Mouse (Mus musculus) T-helper 17 cell (primary cell): ENCODE data around the gene Ptprg.

ENCODE experiments used
- in situ Hi-C, 2 experiments: fragments of 300-600 bp; cut with MboI, MseI; formaldehyde crosslinking; loops; 1 replicate in 1 of 2; 2 replicates in 1 of 2; pipeline ENCODE4 v1.15.1; 2025; ENCODE audit warnings: high pct_unique_total_duplicates in 2 of 2

The Ptprg gene

DNA sequence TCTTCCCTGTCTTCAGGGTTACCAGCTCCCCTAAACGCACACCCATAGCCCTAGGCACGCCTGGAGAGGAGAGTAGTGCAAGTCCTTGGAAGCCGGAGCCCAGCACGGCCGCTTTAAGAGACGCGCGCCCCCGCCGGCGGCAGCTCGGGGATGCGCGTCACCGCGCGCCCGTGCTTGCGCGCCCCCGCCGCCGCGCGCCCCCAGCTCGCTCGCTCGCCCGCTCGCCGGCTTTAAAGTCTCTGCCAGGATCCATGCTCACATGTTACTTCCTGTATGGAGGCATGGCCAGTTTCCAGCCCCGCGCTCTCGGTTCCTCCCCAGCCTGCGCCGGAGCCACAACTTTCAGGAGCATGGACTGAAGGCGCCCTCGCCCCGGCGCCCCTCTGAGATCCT, at the start of gene Ptprg:
TSS of gene Ptprg (plus strand) at position 260 of the 393 bp plus-strand sequence.
- in situ Hi-C loops: loop anchor here in 1 of 2 experiments (10.0 kb wide), 1 partner anchor 1182 kb away; no protein-coding TSS in a partner anchor

- in situ Hi-C loops: no loop called here
Observed at GRCm38 (mm10) chr14:11503803-11504365, 49.4 kb upstream of the Ptprg start.

DNA sequence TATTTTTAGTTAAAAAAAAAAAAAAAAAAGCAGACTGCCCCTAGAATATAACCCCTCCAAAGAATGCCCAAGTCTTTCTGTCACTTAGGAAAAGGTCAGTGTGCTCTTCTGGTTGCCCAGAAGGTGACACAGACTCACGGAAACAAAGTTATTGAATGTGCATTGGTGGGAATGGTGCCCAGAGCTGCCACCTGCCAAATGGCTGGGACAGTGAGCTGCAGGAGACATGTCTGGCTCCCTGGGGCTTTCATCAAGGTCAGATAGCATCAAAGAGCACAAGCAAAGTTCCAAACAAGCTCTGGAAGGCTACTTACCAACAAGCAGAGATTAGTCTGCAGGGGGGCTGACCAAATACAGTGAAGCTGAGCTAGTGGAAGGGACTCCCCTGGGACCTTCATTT, 43.2 kb upstream of the Ptprg start:
- in situ Hi-C loops: no loop called here

- in situ Hi-C loops: no loop called here
Observed at GRCm38 (mm10) chr14:11519171-11519570, 34.2 kb upstream of the Ptprg start.

DNA sequence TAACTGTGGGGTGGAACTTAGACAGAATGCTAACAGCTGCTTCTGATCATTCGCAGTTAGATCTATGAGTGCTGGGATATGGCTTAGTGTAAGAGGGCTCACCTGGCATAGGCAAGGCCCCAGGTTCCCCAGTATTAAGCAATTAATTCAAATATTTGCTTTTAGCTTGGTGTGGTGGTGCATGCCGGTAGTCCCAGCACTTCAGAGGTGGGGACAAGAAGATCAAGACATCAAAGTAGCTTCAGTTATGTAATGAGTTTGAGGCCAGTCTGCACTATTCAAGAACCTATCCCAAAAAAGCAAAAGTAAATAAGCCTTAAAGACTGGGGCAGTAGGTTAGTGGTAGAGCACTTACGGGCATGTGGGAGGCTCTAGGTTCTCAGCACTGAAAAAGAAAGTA, 30.3 kb upstream of the Ptprg start:
- in situ Hi-C loops: loop anchor here in 1 of 2 experiments (10.0 kb wide), 2 partner anchors 1332 to 1772 kb away; no protein-coding TSS in a partner anchor

DNA sequence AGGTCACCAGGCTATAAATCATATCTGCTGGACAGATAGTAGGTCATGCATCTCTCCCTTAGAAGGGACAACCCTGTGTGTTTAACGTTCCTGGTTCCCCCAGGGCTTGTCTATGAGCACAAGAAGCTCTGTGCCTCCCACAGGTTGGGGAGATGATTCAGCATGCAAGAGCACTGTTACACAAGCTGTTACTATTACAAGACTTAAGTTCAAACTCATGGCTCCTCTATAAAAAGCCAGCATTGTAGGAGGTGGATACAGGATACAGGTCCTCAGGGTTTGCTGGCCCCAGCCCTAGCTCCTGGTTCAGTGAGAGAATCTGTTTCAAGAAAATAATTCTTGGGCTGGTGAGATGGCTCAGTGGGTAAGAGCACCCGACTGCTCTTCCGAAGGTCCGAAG, 23.7 kb upstream of the Ptprg start:
- in situ Hi-C loops: loop anchor here in 1 of 2 experiments (10.0 kb wide), 2 partner anchors 1325 to 1765 kb away; no protein-coding TSS in a partner anchor

GRCm38 (mm10) chr14:11534456-11534855, 18.9 kb upstream of the Ptprg start:
- in situ Hi-C loops: no loop called here

DNA sequence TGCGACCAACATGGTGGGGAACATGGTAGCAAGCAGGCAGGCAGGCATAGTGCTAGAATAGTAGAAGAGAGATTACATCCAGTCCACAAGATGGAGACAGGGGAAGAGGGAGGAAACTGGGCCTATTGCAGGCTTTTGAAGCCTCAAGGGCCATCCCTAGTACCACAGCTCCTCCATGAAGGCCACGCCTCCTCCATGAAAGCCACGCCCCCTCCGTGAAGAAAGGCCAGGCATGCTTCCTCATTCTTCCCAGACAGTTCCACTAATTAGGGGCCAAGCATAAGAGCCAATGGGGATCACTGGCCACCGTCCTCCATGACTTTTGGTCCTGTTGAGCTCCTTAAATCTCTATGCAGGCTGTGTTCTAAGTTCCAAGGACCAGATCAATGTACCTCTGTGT, 17.2 kb upstream of the Ptprg start:
- in situ Hi-C loops: no loop called here

DNA sequence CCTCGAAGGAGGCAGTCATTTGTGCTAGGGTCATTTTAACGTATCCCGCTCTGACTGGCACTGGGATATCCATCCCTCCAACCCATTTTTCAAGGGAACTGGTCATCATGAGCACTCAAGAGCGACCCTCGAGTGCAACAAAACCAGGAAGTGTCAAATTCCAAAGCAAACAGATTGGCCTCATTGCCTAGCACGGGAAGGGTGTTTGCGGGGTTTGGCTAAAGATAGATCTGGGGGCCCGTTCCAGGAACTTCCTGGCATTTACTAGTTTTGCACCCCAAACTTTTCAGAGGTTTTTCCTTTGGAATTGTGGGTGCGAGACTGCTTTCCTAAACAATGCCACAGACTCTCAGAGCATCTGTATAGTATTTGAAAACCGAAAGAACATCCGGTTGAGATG, 1.4 kb upstream of the Ptprg start:
- in situ Hi-C loops: loop anchor here in 1 of 2 experiments (10.0 kb wide), 1 partner anchor 1183 kb away; no protein-coding TSS in a partner anchor

DNA sequence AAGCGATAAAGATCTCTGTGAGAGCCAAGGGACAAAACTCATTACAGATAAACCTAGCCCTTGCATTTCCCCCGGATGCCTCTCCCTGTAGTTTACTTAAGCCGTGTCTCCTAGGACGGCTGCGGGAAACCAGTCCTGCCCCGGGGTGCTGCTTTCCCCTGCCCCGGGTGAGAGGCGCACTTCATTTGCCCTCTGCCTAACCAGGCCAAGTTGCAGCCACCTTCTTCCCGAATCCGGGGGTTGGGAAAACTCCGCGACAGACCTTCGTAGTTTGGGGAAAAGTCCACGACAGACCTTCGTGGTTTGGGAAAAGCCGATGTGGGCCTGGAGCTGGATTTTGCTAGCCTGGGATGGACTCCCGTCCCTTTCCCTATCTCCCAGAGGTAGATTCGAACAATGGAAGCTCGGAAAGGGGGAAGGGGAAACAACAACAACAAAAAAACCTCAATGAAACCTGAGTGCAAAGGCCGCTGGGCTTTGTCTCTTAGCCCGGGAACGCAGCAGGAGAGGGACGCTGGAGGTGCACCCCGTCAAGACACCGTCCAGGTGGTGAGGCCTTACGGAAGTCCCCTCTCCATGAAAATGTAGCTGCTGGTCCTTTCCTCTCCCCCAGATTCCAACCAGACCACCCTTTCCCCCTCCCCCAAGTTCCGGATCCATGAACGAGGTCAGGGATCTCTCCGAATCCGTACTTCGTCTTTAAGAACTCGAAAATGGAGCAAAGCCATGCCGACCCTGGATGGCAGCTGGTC, 635 bp upstream of the Ptprg start:
- in situ Hi-C loops: loop anchor here in 1 of 2 experiments (10.0 kb wide), 1 partner anchor 1182 kb away; no protein-coding TSS in a partner anchor

DNA sequence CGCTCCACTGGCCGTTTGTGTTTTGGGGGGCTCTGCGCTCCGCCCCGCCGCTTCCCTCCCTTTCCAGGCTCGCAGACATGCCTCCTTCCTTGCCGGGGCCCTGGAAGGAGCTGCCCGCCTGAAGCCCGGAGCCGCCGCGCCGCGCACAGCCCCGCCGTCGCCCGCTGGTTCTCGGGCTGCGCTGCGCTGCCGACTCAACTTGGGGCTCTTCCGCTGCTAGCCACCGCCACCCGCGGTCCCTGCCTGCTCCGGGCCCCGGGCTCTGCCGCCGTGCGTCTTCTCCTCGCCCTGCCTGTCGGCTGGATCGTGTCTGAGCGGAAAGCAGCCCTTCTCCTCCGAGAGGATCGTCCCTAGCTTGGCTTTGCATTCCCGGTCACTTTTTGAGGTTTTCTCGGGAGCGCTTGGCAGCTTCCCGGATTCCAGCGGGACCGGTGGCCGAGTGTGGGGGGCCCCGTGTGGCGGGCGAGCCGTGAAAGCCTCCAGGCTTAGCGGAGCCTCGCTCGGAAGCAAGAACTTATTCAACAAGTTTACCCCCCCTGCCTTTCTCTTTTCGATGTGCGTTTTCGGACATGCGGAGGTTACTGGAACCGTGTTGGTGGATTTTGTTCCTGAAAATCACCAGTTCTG, 460 bp downstream of the Ptprg start:
- in situ Hi-C loops: loop anchor here in 1 of 2 experiments (10.0 kb wide), 1 partner anchor 1181 kb away; no protein-coding TSS in a partner anchor

DNA sequence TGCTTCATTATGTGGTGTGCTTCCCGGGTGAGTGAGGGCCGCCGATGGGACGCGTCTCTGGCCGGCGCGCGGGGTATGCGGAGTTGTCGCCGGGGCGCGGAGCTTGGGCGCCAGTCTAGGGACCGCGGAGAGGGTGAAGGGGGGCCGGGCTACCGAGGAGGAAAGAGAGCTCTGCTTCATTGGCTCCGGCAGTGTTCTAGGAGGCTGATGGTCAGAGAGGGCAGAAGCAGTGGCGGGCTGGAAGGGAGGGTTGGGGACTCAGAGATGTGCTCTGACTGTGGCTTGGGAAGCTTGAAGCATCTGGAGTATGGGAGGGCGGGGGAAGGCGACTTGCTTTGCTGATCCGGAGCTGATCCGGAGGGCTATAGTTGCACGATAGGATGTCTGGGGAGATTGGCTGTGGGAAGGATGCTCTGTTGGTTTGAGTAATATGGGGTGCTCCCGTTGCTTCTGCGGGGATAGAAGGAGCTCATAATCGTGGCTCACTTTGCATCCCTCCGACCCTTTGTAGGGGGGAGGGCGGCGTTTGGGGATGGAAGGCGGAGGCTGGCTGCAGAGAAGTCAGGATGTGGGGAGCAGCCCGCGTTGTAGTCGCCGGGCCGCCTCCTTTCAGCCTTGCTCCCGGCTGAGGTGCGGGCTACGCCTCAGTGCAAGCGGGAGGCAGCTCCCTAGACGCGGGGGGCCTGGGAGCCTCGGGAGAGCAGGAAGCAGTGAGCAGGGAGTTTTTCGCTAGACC, 1.1 kb downstream of the Ptprg start:
- in situ Hi-C loops: loop anchor here in 1 of 2 experiments (10.0 kb wide), 1 partner anchor 1180 kb away; no protein-coding TSS in a partner anchor

DNA sequence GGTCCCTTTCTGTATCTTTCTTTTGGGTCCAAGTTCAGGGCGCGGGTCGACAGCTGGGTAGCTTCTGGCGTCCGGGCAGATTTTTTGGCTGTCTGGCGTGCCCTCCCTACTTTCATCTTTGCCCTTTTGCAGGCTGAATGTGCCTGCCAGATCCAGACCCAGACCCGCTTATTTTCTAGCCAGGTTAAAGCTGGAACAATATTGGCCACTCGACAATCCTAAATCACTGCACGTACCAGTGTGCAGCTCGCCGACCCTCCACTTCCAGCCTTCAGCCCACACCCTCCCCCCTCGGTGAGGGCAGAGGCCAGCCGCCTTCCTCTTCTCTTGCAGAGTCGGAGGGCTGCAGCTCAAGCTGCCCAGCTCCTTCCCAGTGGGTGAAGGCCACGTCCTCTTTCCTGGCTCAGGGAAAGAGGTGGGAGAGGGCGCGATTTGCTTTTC, 1.7 kb downstream of the Ptprg start:
- in situ Hi-C loops: loop anchor here in 1 of 2 experiments (10.0 kb wide), 1 partner anchor 1180 kb away; no protein-coding TSS in a partner anchor

DNA sequence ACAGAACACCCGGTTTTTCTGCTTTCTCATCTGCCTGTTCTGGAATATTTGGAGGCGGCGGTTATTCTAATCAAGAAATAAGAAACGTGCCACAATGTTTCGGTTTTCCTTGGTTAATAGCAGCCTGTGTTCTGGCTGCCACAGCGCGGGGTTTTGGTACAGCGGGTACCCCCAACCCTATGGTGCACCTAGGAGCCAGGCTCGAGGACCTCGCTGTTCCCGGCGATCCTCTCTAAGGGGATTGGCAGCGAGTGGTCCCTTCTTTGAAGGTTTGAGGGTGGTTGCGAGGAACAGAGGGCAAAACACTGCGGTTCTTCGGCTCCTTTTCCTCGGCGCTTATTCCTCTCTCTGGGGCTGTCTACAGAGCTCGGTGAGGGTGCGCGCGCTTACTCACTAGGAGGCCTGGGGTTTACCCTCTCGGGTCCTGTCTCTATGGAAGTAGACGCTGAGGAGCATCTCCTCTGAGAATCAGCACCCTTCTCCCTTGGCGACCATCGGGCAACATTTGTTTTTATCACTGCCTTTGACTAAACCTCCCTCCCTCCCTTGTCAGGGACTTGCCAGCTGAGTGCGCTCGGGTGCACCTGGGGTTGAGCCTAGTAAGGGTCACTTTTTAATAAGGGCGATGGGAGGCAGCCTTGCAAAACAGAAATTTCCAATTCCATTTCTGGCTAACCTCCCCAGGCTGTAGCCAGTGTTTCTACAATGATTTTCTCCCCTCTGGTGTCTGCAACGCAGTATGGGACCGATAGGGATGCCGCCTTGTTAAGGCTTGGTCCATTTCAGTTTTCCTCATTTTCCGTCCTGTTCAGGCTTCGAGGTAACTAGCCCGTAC, 2.4 kb downstream of the Ptprg start:
- in situ Hi-C loops: loop anchor here in 1 of 2 experiments (10.0 kb wide), 1 partner anchor 1179 kb away; no protein-coding TSS in a partner anchor

GRCm38 (mm10) chr14:11556356-11557130, 3.2 kb downstream of the Ptprg start:
- in situ Hi-C loops: loop anchor here in 1 of 2 experiments (10.0 kb wide), 1 partner anchor 1178 kb away; no protein-coding TSS in a partner anchor

DNA sequence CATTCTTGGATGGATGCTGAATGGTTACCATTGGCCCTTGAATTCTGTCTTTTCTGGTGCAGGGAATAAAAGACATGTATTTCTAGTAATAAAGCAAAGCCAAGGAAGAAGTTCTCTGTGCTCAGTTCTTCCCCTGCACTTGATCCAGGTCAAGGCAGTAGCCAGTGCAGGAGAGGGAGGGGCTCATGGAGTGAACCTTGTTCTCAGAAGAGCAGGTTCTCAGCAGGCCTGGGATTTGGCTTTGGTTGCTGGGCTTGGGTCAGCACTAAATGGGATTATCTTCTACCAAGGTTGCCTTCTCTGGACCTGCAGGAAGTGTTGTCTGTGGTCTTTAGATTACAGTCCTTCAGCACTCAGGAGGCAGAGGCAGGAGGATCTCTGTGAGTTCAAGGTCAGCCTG, 5.2 kb downstream of the Ptprg start:
- in situ Hi-C loops: loop anchor here in 1 of 2 experiments (10.0 kb wide), 1 partner anchor 1176 kb away; no protein-coding TSS in a partner anchor

- in situ Hi-C loops: no loop called here
Observed at GRCm38 (mm10) chr14:11560641-11561232, 7.4 kb downstream of the Ptprg start.

DNA sequence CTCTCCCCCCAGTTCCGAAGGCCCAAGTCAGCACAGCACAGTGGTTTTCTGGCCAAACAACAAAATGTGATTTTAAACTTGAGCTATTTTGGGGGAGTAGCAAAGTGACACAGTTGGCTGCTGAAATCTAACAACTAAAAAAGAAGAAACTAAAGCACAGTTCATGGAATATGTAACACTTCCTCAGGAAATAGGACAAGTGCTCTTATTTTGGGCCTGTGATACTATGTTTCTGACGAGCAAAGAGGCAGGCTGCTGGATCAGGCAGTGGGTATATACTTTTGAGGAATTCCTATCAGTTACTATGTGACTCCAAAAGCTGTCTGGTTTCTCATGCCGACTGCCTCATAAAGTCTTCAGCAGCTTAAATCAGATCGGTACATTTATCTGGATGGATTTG, 8.1 kb downstream of the Ptprg start:
- in situ Hi-C loops: no loop called here

GRCm38 (mm10) chr14:11562870-11563269, 9.5 kb downstream of the Ptprg start:
- in situ Hi-C loops: no loop called here
